Mouse (Mus musculus): ENCODE measurements around the gene Mpped2.

DNA sequence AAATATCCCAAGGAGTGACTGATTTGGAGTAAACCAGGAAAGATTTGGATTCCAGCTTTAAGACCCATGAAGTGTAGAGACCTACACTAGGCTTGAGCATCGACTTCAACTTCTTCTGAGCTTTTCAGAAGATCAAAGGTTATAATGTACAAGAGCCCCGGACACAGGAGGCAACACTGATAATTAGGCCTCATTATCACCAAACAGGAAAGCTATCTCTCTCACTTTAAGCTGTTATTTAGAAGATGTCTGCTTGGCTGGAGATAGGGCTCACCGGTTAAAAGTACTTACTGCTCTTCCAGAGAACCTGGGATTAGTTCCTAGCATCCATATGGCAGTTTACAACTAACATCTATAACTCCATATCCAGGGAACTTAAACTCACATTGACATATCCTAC is 39.1 kb downstream of the Mpped2 start:
- TF ChIP-seq CTCF (IDR thresholded peaks at IDR 0.05; ENCODE audit: low read depth) (no peak), EP300 (IDR thresholded peaks at IDR 0.05; ENCODE audit: low read depth) (no peak)
